Mouse (Mus musculus) bone marrow macrophage, adult 2 months (primary cell): ENCODE data around the gene Prep.

Source experiments
- CTCF ChIP-seq: IDR thresholded peaks from 2 replicates; pipeline ENCODE4 v1.5.1; 2012; ENCODE audit warnings: low read depth, mild to moderate bottlenecking, low read length, moderate library complexity
- POLR2A ChIP-seq: IDR thresholded peaks from 2 replicates; pipeline ENCODE4 v1.6.1; 2012; ENCODE audit warnings: mild to moderate bottlenecking, low read depth, low read length, borderline replicate concordance

- TF ChIP-seq CTCF (peak; percentile 61), POLR2A (no peak)
Measured at GRCm38 (mm10) chr10:45086637-45087036, 19.6 kb downstream of the Prep start.
